Mouse (Mus musculus) embryonic fibroblast, embryonic 13.5 days (primary cell): ENCODE data around the gene Ankrd44.

Source experiments
- CTCF ChIP-seq: IDR thresholded peaks from 2 replicates; pipeline ENCODE4 v1.5.1; 2011; ENCODE audit warnings: mild to moderate bottlenecking, control low read depth, low read length, moderate library complexity, borderline replicate concordance; ENCODE audit not compliant: insufficient read depth
- POLR2A ChIP-seq: IDR thresholded peaks from 2 replicates; pipeline ENCODE4 v1.6.1; 2011; ENCODE audit warnings: low read depth, mild to moderate bottlenecking, control low read depth, low read length, moderate library complexity

DNA sequence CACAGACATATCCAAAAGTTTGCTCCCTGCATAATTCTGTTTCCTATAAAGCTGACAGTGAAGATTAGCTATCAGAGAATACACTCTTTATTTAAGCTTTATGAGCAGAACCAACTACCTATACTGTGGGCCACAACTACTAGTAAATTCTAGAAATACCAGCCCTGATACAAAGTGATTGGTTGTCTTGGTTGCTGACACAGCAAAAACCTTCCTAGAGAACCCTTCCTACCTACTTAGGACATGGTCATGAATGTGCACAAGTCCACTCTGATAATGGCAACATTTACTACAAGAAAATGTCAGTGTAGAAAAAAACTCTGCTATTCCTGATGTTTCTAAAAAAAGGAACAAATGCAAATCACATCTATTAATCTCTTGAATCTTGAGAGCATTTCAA, 234.4 kb downstream of the Ankrd44 start:
- TF ChIP-seq CTCF: no peak
- TF ChIP-seq POLR2A: no peak
